Mouse (Mus musculus) layer of hippocampus, adult 11-12 months (tissue): ENCODE data around the gene Mrpl52.

Source experiments
- DNase-seq: peaks from one replicate; pipeline ENCODE4 v3.0.0; 2022; ENCODE audit warnings: low spot score

Mrpl52 gene

DNA sequence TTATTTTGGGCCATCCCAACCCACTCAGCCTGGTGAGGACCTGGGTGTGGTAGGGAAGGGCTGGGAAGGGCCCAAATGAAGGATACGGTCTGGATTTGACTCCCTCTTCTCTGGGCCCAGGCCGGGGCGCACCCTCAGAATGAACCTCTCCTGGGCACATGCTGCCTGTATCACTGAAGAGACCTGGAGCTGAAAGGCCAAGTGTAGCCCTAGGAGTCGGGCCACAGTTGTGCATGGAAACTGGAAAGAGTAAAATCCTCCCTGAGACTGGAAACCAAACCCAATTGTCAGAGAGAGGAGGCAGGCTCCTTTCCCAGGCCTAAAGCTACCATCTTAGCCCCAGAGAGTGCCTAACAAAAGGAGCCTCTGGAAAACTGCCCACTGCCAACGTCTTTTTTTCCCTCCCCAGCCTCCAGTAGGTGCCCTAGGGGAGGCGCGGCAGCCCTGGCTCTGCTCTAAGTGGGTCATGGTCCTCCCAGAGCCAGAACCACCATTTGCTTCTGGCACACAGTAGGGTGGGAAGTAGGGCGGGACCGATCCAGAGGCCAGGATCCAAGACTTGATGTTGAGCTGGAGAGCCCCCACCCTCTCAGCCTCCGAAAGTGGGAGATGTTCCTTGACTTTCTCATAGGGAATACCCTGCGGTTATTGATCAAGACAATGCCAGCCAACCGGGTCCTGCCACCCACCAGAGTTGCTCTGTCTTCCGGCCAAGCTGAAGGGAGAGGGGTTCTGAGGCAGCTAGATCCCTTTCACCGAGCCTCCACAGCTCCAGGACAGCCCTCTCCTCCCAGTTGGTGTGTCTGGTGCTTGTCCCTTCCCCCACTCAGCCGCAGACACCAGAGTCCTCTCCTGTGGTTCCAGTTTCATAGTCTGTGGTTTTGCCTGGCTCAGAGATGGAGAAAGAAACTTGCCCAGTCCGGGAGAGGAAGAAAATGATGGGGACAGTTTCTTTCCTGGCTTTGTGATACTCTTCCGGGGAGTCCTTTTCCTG is 6.4 kb downstream of the Mrpl52 start:
- no peak for DNase-seq

DNA sequence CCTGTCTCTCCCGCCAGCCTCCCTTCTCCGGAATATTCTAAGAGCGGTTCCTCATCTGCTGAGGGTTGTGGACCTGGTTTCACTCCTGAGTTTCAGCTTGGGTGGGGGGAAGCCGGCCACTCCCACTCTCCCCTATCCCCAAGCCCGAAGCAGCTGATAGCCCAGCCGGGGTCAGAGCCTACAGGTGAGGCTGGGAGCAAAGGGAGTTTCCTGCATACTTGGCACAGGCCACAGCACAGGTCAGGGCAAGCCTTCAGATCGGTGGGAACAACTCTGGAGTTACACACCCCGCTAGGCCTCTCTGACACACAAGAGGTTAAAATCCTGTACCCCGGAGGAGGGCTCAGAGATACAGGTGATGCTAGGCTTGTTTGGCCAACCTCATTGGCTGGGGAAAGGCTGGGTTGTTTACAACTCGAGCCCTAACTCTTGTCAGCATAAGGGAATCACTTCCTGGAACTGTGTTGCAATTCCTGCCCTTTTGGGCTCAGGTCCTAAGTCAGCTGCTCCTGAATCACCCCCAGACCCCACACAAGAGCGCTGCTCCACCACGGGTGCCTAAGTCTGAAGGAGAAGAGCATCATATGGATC is 7.3 kb downstream of the Mrpl52 start:
- no peak for DNase-seq

DNA sequence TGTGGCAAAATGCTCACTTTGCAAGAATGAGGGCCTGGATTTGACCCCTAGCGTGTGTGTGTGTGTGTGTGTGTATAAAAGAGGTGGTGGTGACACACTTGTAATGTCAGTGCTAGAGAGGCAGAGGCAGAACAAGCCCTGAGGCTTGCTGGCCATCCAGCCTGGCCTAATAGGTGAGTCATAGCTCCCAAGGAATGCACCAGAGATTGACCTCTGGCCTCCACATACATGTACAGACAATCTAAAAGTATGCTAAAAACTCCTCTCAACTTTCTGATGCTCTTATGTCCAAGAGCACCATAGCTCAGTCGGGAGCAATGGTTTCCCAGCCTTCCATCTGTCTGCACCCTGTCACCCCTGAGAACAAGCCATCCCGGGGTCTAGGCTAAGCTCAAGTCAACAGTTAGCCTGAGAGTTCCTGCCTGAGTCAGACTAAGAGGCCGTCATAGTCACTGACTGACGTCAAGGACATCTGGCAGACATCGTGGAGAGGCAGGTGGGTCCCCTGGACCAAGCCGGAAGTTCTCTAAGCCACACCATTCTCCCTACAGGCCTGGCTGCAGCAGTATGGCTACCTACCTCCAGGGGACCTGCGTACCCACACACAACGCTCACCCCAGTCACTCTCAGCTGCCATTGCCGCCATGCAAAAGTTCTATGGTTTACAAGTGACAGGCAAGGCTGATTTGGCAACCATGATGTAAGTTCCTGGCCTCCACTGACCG is 8.6 kb downstream of the Mrpl52 start:
- no peak for DNase-seq

- DNase-seq, result no peak
These were observed 12.4 kb downstream of the Mrpl52 start for GRCm38 (mm10) chr14:54439155-54439554.

DNA sequence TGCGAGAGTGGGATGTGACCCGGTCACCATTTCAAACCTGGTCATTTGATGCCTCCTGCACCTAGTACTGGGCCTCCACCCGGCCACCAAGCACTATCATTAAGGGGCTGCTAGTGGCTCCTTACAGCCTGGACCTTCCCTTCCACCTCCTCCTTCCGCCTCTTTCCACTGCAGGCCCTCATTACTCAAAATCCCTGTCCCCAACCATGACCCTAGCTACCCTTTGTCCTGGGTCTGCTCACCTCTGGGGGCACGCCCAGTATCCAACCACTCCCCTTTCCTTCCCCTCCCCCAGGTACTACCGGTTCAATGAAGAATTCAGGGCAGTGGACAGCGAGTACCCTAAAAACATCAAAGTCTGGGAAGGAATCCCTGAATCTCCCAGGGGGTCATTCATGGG is 12.9 kb downstream of the Mrpl52 start:
- DNase-seq, result no peak

- DNase-seq, result no peak
These were observed 13.8 kb downstream of the Mrpl52 start for GRCm38 (mm10) chr14:54440538-54440937.

DNA sequence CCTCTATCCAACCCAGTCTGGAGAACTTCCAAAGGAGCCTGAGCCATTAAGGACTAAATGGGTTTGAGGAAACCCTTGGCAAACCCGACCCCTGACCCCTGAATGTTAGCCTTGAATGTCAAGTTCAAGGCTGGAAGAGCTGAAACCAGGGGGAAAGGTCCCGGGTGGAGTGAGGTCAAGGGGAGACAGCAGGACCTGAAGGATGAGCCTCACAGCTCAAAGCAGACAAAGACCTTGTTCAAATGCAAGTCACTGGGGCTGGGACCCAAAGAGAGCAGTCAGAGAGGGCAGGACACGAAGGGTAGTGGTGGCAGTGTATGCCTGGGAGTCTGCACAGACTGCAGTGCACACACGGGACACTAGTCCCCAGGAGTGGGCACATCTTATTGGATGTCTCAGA is 14.7 kb downstream of the Mrpl52 start:
- no peak for DNase-seq

DNA sequence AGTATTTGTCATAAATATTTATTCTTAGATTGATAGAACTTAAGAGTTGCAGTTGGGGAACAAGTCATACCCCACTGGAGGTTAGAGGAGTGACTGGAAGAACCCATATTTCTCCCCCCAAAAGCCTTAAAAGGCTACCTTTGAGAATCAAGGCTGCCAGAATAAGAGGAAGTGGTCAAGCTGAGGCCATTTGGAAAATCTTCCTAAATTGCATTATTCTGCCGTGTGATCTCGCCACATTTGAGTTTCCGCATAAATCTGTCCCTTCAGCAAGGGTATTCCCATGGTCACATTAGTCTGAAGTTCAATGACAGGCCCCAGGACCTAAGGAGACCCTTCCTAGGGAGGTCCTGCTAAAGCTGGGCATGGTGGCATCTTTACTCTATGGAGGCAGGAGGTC is 15.8 kb downstream of the Mrpl52 start:
- DNase-seq, result no peak

DNA sequence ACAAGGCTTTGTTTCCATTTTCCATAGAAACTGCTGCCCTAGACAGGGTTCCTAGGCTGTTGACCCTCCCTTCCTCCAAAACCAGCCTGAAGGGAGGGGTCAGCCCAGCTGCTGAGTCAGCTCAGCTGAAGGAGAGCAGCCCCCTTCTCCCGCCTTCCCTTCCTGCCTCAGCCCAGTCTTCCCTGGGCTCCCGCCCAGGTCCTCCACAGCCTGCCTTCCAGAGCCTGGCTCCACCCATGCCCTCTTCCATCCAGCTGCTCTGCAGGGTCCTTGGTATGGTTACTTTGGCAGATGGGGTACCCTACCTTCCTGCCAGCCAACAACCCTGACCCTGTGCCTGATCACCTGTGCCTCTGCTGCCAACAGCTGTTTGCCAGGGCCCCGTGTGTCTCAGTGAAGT is 16.5 kb downstream of the Mrpl52 start:
- no peak for DNase-seq

GRCm38 (mm10) chr14:54443712-54444618 is 17.3 kb downstream of the Mrpl52 start:
- DNase-seq, result no peak

DNA sequence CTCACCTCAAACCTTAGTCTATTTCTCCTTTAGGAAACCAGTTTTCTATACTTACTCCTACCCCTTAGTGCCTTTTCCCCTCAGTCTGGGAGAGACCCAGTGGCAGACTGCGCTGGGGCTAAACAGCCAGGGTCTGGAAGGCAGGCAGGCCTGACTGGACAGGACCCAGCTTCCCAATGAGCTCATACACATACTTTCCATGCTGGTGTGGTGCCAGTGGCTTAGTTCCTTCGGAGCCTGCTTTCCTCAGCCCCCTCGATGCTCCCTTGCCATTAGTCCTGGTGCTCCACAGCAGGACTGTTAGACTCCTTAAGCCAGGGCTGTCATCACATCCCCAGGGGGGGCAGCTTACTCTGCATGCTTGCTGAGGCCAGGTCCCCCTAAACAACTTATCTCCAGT is 18.8 kb downstream of the Mrpl52 start:
- DNase-seq, result no peak

DNA sequence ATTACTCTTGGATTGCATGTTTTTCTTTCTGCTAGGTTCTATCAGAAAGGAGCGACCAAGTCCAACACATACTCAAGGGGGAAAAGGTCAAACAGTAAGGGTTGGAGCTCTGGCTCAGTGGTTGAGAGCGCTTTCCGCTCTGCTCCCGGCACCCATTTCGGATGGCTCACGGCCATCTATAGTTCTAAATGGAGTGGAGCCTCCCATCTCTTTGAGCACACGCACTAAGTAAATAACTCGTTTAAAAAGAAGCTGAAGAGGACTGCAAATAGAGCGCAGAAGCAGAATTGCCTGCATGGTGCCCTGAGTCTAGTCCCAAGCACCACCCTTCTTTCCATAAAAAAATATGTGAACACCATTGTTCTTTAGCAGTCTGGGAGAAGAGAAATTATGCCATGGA is 26.9 kb downstream of the Mrpl52 start:
- no peak for DNase-seq

DNA sequence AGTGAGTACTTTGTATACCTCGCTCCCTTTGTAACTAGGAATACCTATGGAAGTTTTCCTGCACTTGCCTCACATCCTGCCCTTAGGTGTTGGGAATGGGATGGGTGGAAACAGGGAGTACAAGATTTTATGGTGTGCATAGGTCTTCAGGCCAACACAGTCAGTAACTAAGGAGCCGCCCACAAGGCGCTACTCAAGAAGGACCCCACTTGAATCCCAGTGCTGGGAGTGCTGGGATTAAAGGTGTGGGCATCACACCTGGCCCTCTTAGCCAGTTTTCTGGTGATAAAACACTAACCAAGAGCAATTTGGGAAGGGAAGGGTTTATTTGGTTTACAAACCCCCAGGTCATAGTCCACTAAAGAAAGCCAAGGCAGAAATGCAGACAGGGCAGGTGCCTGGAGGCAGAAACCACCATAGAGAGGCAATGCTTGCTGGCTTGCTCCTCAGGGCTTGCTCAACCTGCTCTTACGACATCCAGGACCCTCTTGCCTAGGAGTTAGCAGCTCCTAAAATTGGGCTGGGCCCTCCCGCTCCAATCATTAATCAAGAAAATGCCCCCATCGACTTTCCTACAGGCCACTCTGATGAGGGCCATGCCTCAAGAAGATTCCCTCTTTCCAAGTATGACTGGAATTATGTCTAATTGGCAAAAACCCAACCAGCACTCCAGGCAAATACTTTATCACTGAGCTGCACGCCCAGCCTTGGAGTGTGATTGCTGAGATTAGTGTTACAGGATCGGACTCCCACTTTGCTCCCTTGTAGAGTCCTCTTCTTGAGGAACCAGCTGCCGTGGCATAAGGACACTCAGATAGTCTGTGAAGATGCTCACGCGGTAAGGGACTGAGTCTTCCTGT is 28.2 kb downstream of the Mrpl52 start:
- no peak for DNase-seq

- no peak for DNase-seq
These were observed 31.3 kb downstream of the Mrpl52 start for GRCm38 (mm10) chr14:54457907-54458569.

- no peak for DNase-seq
These were observed 35.4 kb downstream of the Mrpl52 start for GRCm38 (mm10) chr14:54462146-54462545.

DNA sequence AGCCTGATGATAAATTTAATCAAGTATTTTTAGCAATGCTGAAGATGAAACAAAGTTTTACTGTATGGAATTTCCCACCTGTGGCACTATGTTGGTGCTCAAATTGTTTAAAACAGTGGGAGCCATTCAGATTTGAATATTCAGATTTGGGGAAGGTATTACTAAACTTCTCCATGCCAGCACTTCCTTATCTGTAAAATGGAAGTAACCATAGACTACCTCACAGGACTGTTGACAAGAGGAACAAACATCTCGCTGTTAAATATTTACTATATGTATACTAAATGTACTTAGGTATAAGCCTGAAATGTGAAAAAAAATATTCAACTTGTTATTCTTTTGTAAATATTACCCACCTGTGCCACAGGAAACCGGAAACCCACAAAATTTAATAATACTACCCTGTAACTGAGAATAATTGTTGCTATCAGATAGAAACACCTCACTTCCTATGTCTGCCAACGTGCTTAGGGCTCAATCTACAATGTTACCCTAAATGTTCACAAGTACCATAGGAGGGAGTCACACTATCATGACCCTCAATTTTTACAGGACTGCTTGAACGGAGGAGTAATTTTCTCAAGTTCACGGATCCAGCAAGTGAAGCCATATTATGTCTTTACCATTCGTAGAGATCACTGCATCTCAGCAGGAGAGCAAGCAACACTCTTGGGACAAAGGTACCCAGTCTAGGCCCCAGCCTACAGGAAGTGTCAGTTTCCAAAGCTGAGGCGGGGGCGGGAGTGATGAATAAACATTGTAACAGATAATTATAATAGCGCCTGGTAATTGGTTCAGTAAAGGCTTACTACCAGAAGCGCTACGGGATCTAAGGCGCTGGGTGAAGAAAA is 36.6 kb downstream of the Mrpl52 start:
- DNase-seq, result no peak

DNA sequence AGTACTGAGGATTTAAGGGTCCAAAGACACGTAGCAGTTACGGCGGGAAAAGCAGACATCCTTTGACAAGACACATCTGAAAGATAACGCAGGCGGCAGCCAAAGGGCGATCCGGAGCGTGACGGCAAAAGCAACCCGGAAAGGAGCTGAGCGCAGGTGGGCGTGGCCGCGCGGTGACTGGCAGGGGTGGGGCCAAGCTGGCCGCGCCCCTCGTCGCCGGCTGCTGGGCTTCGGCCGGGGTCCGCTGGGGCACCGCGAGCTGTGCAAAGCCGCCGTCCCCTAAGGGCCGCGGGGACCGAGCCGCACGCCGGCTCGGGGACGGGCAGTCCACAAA is 37.2 kb downstream of the Mrpl52 start, which contains the start of gene Lrp10:
Gene Lrp10 (plus strand): TSS at position 179 of the 334 bp plus-strand sequence.
- DNase-seq, result peak; percentile 83

DNA sequence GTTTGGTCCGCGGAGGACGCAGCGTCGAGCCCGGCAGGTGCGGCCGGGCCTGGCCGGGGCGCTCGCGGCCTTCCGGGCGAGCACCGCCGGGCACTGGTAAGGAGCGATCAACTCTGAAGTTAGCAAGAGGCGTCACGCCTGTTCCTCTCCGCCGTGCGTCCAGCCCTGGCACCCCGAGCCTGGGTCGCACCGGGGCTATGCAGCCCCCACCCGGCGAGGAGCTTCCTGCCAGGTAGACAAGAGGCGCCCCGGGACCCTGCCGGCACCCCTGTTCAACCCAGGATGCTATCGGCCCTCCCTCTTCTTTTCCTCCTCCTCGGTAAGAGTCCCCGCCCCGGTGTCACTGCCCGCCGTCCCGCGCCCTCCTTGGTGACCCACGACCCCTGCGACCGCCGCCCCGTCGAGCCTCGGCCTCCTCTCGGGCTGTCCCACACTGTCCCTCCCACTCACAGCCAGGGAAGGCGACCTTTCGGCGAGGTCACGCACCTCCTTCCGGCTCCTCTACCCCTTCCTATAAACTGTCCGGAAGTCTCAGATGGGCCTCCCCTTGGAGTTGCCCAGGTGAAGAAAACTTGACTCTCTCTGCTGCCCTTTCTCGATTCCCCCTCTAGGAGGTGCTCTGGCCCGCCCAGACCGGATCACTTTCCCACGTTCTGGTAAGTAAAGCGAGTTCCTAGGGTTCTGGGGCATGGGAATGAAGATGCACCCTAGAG is 37.7 kb downstream of the Mrpl52 start:
- peak; percentile 49 for DNase-seq

DNA sequence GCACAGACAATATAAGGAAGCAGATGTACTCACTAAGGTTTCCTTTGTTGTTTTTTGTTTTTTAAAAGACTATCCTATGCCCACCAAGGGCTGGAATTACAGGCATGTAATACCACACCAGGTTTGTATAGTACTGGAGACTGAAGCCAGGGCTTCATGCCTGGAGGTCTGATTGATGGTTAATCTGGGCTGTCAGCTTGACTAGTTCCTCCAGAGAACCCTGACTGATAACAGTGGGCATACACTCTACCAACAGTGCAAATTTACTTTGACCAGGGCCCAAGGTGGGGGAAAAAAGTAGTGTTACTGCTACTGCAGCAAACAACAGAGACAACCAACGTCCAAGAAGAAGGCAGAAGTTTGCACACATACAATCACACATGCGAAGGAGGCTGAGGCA is 44.8 kb downstream of the Mrpl52 start:
- DNase-seq, result no peak
